Mouse (Mus musculus): ENCODE results near the gene Fstl5.

Fstl5 gene

GRCm38 (mm10) chr3:76567346-76567745, 493.3 kb downstream of the Fstl5 start:
- no peak for DNase-seq

DNA sequence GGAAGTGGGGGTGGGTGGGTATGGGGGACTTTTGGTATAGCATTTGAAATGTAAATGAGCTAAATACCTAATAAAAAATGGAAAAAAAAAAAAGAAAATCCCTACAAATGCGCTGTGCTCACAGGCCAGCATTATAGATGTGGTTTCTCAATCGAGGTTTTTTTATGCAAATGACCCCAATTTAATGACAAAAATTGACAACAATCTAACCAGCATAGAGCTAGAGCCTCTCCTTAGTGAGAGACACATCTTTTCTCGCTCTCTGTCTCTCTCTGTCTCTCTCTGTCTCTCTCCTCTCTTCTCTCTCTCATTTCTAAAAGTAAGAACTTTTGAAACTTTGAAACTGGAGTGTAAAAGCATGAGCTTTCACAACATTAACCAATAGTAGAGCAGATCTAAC, 498.4 kb downstream of the Fstl5 start:
- no peak for DNase-seq

DNA sequence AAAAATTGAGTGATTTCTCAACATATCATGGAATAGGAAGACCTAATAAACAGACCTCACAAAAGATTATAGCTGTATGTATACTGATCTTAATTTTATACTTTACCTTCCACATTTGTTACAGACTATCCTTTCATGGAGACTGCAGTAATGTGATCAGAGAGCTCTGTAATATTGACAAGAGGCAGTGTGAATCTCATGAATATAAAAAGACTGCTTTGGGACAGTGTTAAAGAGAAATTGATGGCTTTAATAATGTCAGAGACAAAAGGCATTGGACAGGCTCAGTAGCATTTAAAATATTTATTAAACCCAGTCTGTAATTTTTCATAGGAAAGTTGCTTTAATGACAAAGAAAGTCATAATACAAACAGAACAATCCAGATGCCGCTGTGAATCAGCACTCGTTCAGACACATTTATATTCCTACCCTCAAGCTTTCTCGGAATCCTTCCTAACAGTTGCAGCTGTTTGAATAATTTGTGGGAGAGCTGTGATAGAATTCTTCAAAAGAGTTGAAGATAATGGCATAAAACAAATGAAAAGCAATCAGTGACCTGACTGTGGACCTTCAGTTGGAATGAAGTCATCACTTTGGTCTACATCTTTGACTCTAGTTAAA, 499.0 kb downstream of the Fstl5 start:
- DNase-seq, result no peak

DNA sequence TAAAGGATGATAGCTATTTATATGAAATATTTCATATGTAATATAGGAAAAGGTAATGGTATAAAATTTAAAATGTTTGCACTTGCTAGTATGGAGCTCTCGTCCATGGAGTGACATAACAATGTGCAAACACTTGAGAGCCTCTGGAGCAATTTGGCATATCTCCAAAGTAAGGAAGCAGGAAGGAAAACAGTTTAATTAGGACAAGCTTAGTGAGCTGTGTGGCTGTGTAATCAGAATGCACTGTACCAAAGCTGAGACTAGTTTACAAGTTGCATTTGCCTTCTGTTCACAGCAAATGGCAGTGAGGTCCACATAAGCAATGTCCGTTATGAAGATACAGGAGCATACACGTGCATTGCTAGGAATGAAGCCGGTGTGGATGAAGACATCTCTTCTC, 519.1 kb downstream of the Fstl5 start:
- peak in 1 of 2 experiments; percentile 10 for DNase-seq

DNA sequence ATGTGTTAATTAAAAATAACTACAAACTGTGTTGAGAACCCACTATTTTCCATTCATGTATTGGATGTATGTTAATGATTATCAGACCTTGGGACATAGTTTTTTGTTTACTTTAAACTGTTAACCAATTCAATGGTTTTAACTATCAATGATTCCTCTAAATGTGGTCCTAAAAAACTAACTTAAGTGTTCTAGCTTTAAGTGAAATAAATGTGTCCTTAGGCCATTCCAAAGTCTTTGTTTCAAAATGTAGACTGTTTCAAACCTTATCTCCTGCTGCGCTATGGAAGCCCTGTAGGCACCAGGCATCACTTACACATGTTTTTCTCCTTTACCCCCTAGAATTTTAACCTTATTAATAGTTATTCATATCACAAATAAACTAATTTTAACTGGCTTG, 546.0 kb downstream of the Fstl5 start:
- no peak for DNase-seq

- DNase-seq, result no peak
Observed at GRCm38 (mm10) chr3:76654243-76654642, 580.2 kb downstream of the Fstl5 start.

DNA sequence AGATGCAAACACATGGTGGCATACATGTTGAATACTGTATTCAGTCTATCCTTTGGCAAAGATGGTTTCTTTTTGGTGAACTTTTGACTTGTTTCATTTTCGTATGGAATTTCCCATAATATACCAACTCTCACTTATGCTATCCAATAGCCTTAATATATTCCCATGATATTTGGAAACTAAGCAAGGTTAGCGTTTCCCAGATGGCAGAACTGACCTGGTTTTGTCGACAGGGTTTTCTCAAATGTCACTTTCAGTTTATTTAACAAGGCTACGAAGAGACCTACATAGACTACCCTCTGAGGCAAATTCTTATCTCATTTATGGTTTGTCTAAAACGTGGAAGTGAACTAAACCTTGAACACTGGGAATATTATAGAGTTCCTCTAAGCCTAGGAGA, 596.8 kb downstream of the Fstl5 start:
- DNase-seq, result no peak

DNA sequence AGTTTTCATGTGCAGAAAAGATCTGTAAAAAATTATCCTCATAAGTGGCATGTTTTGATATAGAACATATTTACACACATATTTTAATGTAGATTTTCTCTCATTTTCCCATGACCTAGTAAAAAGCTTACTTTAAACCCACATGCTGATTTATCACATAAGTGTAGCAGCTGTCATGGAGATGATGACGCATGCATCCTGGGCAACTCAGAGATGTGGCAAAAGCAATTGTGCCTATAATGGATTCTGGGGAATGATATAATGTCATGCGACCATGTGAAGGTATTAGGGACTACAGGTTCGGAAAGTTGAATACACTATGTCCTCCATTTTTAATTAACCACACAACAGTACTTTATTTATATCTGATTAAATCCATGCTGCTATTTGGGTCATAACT, 601.9 kb downstream of the Fstl5 start:
- no peak for DNase-seq

- DNase-seq, result no peak
Observed at GRCm38 (mm10) chr3:76679853-76680545, 605.9 kb downstream of the Fstl5 start.

- DNase-seq, result no peak
Observed at GRCm38 (mm10) chr3:76680546-76680883, 606.4 kb downstream of the Fstl5 start.

DNA sequence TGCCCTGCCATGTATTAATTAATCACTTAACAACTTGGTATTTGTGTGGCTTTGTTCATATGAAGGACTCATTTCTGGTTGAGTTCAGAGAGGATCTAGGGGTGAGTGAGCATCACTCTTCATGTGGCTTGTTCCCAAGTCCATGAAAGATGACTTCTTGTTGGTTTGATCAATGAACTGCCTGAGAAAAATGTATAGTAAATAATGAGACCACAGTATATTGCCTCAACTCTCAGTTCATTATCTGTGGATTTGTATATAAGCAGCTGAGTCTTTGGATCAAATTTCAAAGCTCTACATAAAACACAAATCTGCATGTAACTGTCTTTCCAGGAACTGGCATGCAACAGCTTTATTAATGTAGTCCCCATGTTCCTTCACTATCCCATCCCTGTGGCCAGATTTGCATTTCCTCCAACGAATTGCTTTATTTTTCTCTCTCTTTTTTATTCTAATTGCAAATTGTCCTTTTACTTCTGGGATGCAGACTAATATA, 623.1 kb downstream of the Fstl5 start:
- no peak for DNase-seq

GRCm38 (mm10) chr3:76739221-76739620, 665.2 kb downstream of the Fstl5 start:
- no peak for DNase-seq

Measured in cerebellum, postnatal 10 days (tissue).